Mouse (Mus musculus) forebrain, embryonic 10.5 days (tissue): ENCODE results near the gene Pim3. TPM values are rescaled to one million over a fixed set of nuclear protein-coding genes. Genes with fewer than 3 reads are reported as not detected.

Source experiments
- DNase-seq: peaks from one replicate; pipeline ENCODE4 v3.0.0-alpha.2; 2017; ENCODE audit warnings: low spot score; ENCODE audit errors: extremely low spot score
- H3K27ac ChIP-seq: fragments of 300-500 bp; sonication (generic); 2 replicates; pipeline ENCODE4 v1.5.1; 2016; ENCODE audit warnings: mild to moderate bottlenecking
- H3K27me3 ChIP-seq: fragments of 300-500 bp; sonication (generic); 2 replicates; pipeline ENCODE4 v1.6.1; 2016; ENCODE audit warnings: mild to moderate bottlenecking; ENCODE audit not compliant: poor library complexity, severe bottlenecking
- H3K36me3 ChIP-seq: fragments of 300-500 bp; sonication (generic); replicated peaks from 2 replicates; pipeline ENCODE4 v1.6.1; 2016; ENCODE audit warnings: mild to moderate bottlenecking, moderate library complexity
- H3K4me1 ChIP-seq: fragments of 300-500 bp; sonication (generic); 2 replicates; pipeline ENCODE4 v1.6.1; 2016
- H3K4me3 ChIP-seq: fragments of 300-500 bp; sonication (generic); 2 replicates; pipeline ENCODE4 v1.5.1; 2016; ENCODE audit warnings: mild to moderate bottlenecking, moderate library complexity
- H3K9me3 ChIP-seq: fragments of 300-500 bp; sonication (generic); 2 replicates; pipeline ENCODE4 v1.6.1; 2016; ENCODE audit warnings: mild to moderate bottlenecking, moderate library complexity
- WGBS: fragments of 180-500 bp; shearing (Covaris S2); methylation state at CpG from one replicate; pipeline ENCODE4 v1.1.7; 2016; 5-methylcytosine and 5-hydroxymethylcytosine counted together
- polyA plus RNA-seq: library from polyadenylated mRNA; unstranded; fragments of >200 nt; fragmentation: Nextera tagmentation; extraction: Ambion mirVana; gene quantifications from 2 replicates; pipeline ENCODE4 v1.2.1, GENCODE M21; 2016

Pim3 gene
- polyA plus RNA-seq, 1 experiment from 2014 or later, result 40.3 TPM

- WGBS, result 74% methylated on average over 15 of the region's 15 CpGs
- Histone ChIP-seq H3K27me3 (no peaks in the 10 kb centered on the region), H3K4me3 (no peak overlapping the region), H3K9me3 (no peaks in the 10 kb centered on the region), H3K36me3 (no peaks in the 10 kb centered on the region), H3K27ac (peak overlapping the region; percentile 71), H3K4me1 (peaks cover 35% of the 10 kb centered on the region)
- DNase-seq, result no peak
Observed at GRCm38 (mm10) chr15:88854969-88855830, 6.8 kb upstream of the Pim3 start.

- DNase-seq, result no peak
- Histone ChIP-seq H3K27ac (0 out of 2 replicates have a peak overlapping the region, but pooled peaks have one; percentile 2), H3K9me3 (no peaks in the 10 kb centered on the region), H3K27me3 (peaks cover 4% of the 10 kb centered on the region), H3K4me1 (peaks cover 30% of the 10 kb centered on the region), H3K4me3 (no peak overlapping the region), H3K36me3 (no peaks in the 10 kb centered on the region)
- WGBS, result 81% methylated on average over 6 of the region's 6 CpGs
Observed at GRCm38 (mm10) chr15:88855896-88856417, 6.0 kb upstream of the Pim3 start.

- no peak overlapping the region for H3K27ac ChIP-seq
- H3K4me3 ChIP-seq, result no peak overlapping the region
- H3K27me3 ChIP-seq, result peaks cover 8% of the 10 kb centered on the region
- WGBS, result 83% methylated on average over 5 of the region's 5 CpGs
- H3K36me3 ChIP-seq, result no peaks in the 10 kb centered on the region
- DNase-seq, result no peak
- no peaks in the 10 kb centered on the region for H3K9me3 ChIP-seq
- H3K4me1 ChIP-seq, result peaks cover 31% of the 10 kb centered on the region
Observed at GRCm38 (mm10) chr15:88856613-88857012, 5.4 kb upstream of the Pim3 start.

- no peak overlapping the region for H3K4me3 ChIP-seq
- peaks cover 34% of the 10 kb centered on the region for H3K4me1 ChIP-seq
- no peaks in the 10 kb centered on the region for H3K36me3 ChIP-seq
- WGBS, result 92% methylated on average over 7 of the region's 7 CpGs
- peaks cover 8% of the 10 kb centered on the region for H3K27me3 ChIP-seq
- no peak for DNase-seq
- H3K27ac ChIP-seq, result no peak overlapping the region
- no peaks in the 10 kb centered on the region for H3K9me3 ChIP-seq
Observed at GRCm38 (mm10) chr15:88857361-88857760, 4.6 kb upstream of the Pim3 start.

DNA sequence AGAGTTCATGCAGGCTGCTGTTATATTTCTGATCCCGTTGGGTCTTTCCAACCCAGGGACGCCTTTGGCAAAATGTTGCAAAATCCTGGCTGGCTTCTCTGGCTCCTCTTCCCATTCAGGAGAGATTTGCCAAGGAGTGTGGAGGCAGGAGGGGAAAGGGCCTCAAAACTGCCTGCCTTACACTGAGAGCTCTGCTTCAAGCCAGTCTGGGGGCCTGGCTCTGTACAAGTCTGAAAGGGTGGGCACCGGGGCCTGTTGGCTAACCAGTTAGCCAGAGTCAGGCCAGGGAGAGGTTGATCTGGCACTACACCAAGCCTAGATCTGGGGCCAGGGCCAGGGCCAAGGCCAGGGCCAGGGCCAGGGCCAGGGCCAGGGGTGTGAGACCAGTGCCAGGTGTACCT, 3.8 kb upstream of the Pim3 start:
- peaks cover 8% of the 10 kb centered on the region for H3K27me3 ChIP-seq
- H3K4me3 ChIP-seq, result no peak overlapping the region
- H3K36me3 ChIP-seq, result no peaks in the 10 kb centered on the region
- DNase-seq, result no peak
- 95% methylated on average over 3 of the region's 3 CpGs for WGBS
- no peaks in the 10 kb centered on the region for H3K9me3 ChIP-seq
- no peak overlapping the region; the same call in 1 of the 2 replicates for H3K27ac ChIP-seq
- peaks cover 42% of the 10 kb centered on the region for H3K4me1 ChIP-seq

DNA sequence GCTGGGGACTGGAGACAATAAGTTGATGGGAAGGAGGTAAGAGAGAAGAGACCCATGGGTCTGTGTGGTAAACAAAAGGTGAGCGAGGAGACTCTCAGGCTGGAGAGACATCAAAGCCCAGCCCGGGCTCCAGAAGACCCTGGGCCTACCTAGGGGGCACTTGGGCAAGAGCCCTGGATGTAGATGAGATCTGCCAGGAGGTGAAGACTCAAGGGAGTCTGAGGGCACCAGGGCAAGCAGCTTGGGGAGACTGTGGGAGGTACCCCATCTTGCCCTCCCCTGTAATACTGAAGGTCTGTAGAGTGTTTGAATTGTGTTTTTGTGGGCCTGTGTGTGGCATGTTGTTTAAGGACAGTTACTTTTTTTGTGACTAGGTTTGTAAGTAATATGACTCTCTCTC, 3.3 kb upstream of the Pim3 start:
- Histone ChIP-seq H3K36me3 (no peaks in the 10 kb centered on the region), H3K4me1 (peaks cover 47% of the 10 kb centered on the region), H3K27ac (no peak overlapping the region; the same call in 1 of the 2 replicates), H3K27me3 (peaks cover 8% of the 10 kb centered on the region), H3K4me3 (no peak overlapping the region), H3K9me3 (no peaks in the 10 kb centered on the region)
- DNase-seq, result no peak
- WGBS, result 94% methylated on average over 2 of the region's 2 CpGs

DNA sequence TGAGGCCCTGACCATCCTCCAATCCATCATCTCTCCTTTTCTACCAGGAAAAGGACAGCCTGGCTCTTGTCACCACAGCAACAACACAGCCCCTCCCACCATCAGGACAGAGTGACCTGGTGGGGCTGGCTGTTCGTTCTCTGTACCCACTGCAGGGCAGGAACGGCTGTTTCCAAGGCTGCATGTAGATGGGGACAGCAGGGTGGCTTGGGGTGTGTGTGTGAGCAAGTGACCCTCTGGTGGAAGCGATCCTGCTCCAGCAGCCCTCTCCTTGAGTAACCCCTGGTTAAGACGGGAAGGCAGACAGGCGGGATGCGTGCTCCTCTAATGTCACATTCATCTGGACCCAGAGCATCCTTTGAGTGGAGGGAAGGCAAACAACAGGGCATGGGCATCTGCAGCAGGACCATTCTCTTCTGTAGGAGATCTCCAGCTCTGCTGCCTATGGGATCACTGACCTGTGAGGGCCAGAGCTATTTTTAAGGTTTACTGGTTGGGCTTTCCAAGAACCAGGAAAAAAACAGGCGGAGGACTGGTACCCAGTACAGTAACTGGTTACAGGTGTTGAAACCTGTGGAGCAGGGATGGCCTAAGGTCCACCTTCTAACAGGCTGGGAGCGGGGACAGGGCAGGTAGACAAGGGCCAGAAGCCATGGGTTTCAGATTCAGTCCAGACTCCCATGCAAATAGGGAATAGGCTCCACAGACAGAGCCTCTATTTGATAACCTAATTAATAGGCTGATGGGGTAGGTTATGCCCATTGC, 2.6 kb upstream of the Pim3 start:
- no peaks in the 10 kb centered on the region for H3K9me3 ChIP-seq
- peaks cover 49% of the 10 kb centered on the region for H3K4me1 ChIP-seq
- no peak overlapping the region for H3K27ac ChIP-seq
- DNase-seq, result no peak
- H3K4me3 ChIP-seq, result no peak overlapping the region
- peaks cover 5% of the 10 kb centered on the region for H3K36me3 ChIP-seq
- 75% methylated on average over 8 of the region's 8 CpGs for WGBS
- peaks cover 8% of the 10 kb centered on the region for H3K27me3 ChIP-seq

GRCm38 (mm10) chr15:88860781-88861180, 1.2 kb upstream of the Pim3 start:
- Histone ChIP-seq H3K27me3 (peaks cover 8% of the 10 kb centered on the region), H3K4me3 (no peak overlapping the region), H3K9me3 (no peaks in the 10 kb centered on the region), H3K27ac (peak overlapping the region; percentile 96; the same call in 1 of the 2 replicates), H3K4me1 (peaks cover 49% of the 10 kb centered on the region), H3K36me3 (peaks cover 19% of the 10 kb centered on the region)
- no peak for DNase-seq
- WGBS, result 89% methylated on average over 3 of the region's 3 CpGs

DNA sequence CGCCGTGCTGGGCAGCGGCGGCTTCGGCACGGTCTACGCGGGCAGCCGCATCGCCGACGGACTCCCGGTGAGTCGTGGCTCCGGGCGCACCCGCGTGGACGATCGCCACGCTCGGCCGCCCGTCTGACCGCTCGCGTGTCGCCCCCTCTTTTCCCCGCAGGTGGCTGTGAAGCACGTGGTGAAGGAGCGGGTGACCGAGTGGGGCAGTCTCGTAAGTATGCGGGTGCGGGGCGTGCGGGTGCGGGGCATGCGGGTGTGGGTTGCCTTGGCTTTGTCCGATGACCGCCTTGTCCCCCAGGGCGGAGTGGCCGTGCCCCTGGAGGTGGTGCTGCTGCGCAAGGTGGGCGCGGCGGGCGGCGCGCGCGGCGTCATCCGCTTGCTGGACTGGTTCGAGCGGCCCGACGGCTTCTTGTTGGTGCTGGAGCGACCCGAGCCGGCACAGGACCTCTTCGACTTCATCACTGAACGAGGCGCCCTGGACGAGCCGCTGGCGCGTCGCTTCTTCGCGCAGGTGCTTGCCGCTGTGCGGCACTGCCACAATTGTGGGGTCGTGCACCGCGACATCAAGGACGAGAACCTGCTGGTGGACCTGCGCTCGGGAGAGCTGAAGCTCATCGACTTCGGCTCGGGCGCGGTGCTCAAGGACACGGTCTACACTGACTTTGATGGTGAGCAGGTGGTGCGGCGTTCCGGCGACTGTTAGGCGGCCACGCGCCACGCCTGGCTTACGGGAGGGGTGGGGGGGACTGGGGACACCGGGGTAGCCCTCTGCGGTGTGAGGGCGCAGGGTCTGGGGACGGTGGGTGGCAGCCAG, 1.1 kb downstream of the Pim3 start:
- H3K4me3 ChIP-seq, result peak overlapping the region; percentile 69
- DNase-seq, result peak; percentile 58
- H3K36me3 ChIP-seq, result peaks cover 41% of the 10 kb centered on the region
- whole genome bisulfite sequencing, result under 1% methylated on average over 98 of the region's 98 CpGs
- H3K4me1 ChIP-seq, result peaks cover 69% of the 10 kb centered on the region
- no peaks in the 10 kb centered on the region for H3K9me3 ChIP-seq
- H3K27ac ChIP-seq, result peak overlapping the region; percentile 96
- peaks cover 8% of the 10 kb centered on the region for H3K27me3 ChIP-seq

GRCm38 (mm10) chr15:88863695-88864231, 1.8 kb downstream of the Pim3 start:
- Histone ChIP-seq H3K9me3 (no peaks in the 10 kb centered on the region; the same call in 1 of the 2 replicates), H3K27me3 (peaks cover 8% of the 10 kb centered on the region), H3K27ac (peak overlapping the region; percentile 96), H3K4me3 (peak overlapping the region; percentile 69), H3K4me1 (peaks cover 74% of the 10 kb centered on the region), H3K36me3 (peaks cover 47% of the 10 kb centered on the region)
- DNase-seq, result peak; percentile 84
- WGBS, result under 1% methylated on average over 35 of the region's 39 CpGs

- Histone ChIP-seq H3K36me3 (peaks cover 47% of the 10 kb centered on the region), H3K9me3 (no peaks in the 10 kb centered on the region; the same call in 1 of the 2 replicates), H3K27me3 (peaks cover 8% of the 10 kb centered on the region), H3K4me1 (peaks cover 74% of the 10 kb centered on the region), H3K4me3 (peak overlapping the region; percentile 69), H3K27ac (peak overlapping the region; percentile 96)
- no peak for DNase-seq
- 54% methylated on average over 22 of the region's 22 CpGs for WGBS
Observed at GRCm38 (mm10) chr15:88864270-88865030, 2.5 kb downstream of the Pim3 start.
